Mouse (Mus musculus) B cell, adult 67 days (primary cell): ENCODE results near the gene Gm10663. TPM values are rescaled to one million over a fixed set of nuclear protein-coding genes. Genes with fewer than 3 reads are reported as not detected.

Experiments used
- total RNA-seq, 2 experiments: library from RNA; stranded (reverse); gene quantifications; 4 replicates each; pipeline ENCODE4 v1.2.4; 2023

Gm10663 gene
- total RNA-seq, result not detected

GRCm38 (mm10) chr8:65074733-65075132 is at the start of gene Gm10663:
Gm10663 (plus strand) TSS chr8:65075033.

GRCm38 (mm10) chr8:65037117-65037533 is 37.7 kb upstream of the Gm10663 start, which contains the start of gene Apela:
Apela (minus strand) TSS chr8:65037336.

Other genes starting within 250 kb of the Gm10663 start
- 10 to 100 TPM; 28.3 to 34.1 TPM for gene Klhl2, start 225.0 kb upstream of the Gm10663 start, total RNA-seq
- 10 to 100 TPM; 43.0 to 43.5 TPM for gene Tmem192, start 127.8 kb upstream of the Gm10663 start, total RNA-seq
- gene Trim75, start 87.2 kb upstream of the Gm10663 start, total RNA-seq, result not detected
- gene Trim61, start 56.5 kb upstream of the Gm10663 start, total RNA-seq, result not detected
- not detected for gene Trim60, start 56.4 kb upstream of the Gm10663 start, total RNA-seq
- not detected for gene Apela, start 37.7 kb upstream of the Gm10663 start, total RNA-seq
- not detected for gene BC030870, start 54.5 kb downstream of the Gm10663 start, total RNA-seq